Mouse (Mus musculus) layer of hippocampus, adult 18-20 months (tissue): Measurements from ENCODE around the gene Tfb2m. TPM values are rescaled to one million over a fixed set of nuclear protein-coding genes. Genes with fewer than 3 reads are reported as not detected.
A peak's percentile ranks its signal among the peaks of the same experiment; 100 is the strongest.

ENCODE experiments used
- DNase-seq, 2 experiments: peaks; one replicate each; pipeline ENCODE4 v3.0.0; 2022; ENCODE audit warnings: low spot score in 2 of 2
- total RNA-seq, 2 experiments: library from RNA; stranded (reverse); gene quantifications; 2 replicates each; pipeline ENCODE4 v1.2.3; 2021

The Tfb2m gene
- total RNA-seq, 2 experiments from 2014 or later: 23.3 to 28.7 TPM

DNA sequence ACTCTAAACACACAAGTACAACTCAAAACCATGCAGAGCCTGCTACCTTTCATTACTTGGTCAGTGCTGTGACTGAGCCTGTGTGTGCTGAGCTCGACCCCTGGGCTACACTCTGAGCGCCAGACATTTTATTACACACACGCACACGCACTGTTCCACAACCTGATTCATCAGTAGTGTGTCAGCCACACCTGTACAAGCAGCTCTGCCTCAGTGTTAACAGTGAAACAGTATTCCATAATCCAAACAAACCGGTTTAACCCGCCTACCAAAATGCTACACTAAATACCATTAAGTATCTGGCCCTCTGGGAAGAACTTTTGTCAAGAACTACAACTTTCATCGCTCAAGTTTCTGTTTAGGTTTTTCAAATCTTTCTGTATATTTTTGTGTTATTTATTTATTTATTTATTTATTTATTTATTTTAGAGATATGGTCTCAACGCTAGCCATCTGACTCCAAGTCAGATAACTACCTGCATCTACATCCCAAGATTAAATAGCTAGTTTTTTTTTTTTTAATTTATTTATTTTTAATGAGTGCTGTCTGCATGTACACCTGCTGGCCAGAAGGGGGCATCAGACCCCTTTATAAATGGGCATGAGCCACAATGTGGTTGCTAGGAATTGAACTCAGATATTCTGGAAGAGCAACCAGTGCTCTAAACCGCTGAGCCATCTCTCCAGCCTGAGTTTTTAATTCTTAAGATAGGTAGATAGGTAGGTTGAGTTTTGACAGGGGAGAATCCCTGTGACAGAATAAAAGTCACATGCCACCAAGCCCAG is 39.3 kb downstream of the Tfb2m start:
- DNase-seq: peak in 1 of 2 experiments; percentile 34

DNA sequence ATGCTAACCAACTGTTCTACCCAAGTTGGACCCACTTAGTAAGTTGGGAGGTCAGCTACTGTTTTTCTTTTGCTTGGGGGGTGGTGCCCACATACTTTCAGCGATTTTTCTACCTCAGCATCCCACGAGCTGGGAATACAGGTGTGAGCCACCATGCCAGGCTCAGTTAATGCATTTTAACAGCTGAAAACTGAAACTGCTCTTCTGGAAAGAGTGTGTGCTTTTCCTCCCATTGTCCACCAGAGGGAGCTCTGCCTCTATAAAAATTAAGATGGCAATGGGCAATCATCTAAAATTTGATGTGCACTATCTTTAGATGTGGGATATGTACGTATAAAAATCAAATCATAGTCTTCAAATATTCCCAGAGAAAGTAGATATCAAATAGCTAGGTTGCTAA is 43.5 kb downstream of the Tfb2m start:
- peak in 1 of 2 experiments; percentile 29 for DNase-seq

DNA sequence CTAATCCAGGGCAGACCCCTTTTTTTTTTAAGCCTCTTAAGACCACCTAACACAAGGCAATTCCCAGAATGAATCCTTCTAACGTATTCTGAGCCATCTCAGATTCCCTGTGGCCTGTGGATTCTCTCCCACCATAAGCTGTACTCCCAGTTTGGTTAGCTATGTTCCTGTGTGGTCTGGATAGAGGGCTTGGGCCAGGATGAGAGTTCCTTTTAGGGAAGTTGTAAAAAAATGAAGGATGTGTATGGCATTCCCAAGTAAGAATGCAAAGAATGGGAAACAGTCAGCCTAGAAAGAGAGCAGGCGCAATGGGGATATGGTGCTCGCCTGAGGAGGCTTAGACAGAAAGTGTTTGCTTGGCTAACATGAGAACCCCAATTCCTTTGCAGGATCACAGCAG is 46.8 kb downstream of the Tfb2m start:
- no peak for DNase-seq

DNA sequence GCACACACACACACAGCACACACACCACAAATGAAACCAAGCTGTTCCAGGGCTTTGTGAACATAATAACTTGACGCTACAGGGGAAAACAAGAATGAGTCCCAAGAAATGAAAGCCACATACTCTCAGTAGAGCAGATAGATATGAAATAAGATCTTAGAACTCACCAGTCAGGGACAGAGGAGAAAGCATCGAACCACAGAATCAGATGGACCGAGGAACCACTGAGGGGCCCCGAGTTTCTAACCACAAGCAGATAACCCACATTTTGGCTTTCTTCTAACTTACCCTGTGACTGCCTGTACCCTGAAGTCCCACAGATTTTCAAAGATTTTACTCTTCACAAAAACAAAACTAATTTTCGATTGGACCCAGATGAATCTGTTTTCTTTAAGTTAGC is 53.2 kb downstream of the Tfb2m start:
- no peak for DNase-seq

- DNase-seq: no peak
These were observed 57.5 kb downstream of the Tfb2m start for GRCm38 (mm10) chr1:179488520-179488919.

DNA sequence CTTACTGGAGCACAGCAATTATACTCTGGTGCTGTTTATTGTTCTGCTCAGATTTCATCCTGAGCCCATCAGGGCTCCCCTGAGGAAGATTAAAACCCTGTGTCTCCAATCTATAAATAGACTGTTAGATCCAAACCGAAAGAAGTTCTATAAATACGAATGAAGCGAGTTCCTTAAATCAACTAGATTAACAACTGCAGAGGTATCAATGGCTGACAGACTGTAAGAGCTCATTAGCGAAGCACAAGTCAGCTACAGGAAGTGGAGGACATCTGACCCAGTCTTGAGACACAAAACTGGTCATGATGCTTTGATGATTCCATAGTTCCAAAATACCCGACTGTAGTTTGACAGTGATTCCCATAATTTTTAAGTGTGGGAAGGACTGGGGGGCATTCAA is 58.1 kb downstream of the Tfb2m start:
- DNase-seq: no peak

DNA sequence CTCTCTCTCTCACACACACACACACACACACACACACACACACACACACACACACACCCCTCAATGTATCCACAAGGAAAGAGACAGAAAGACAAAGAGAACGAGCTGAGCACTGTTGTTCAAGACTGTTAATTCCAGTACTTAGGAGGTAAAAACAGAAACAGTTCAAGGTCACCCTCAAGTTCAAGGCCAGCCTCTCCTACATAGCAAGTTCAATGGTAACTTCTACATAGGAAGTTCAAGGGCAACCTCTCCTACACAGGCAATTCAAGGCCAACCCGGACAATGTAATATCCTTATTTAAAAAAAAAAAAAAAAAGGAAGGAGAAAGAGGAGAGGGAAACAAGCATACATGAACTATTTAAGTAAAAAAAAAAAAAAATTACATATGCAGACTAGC is 58.8 kb downstream of the Tfb2m start:
- no peak for DNase-seq

DNA sequence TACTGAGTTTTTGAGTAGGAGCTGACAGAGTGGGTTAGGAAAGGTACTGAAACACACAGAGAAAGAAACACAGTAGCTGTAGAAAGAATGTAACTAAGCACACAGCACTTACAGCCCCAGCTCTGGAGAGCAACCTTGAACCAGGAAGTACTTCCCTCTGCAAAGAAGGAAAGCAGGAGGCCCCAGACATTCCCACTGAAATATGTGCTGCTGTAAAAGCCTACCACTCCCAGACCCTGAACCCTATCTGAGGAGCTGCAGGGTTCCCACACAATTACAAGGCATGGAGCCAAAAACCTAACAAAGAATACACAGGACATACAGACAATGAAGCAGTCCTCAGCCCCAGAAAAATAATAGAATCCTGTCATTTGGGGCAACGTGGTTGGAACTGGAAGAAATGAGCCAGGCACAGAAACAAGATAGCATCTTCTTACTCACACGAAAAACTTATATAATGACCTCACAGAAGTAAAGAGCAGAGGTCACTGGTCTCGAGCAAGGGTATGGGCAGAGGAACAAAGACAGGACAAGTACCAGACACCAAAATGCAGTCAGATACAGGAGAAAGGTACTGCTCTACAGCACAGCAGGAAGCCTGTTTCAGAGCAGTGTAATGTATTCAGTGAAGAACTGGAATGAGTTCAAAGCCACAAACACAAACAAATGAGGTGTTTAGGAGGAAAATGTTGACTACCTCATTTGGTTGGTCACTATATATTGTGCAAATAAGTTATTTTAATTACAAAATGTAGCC is 60.1 kb downstream of the Tfb2m start:
- DNase-seq: no peak

GRCm38 (mm10) chr1:179480862-179481261 is 65.2 kb downstream of the Tfb2m start:
- no peak for DNase-seq

Other genes starting within 250 kb of the Tfb2m start
- gene Smyd3, start 28.2 kb downstream of the Tfb2m start, total RNA-seq: 10 to 100 TPM; 22.4 TPM
- gene Cnst, start 103 bp upstream of the Tfb2m start, total RNA-seq: 10 to 100 TPM; 32.4 to 33.2 TPM
- gene Sccpdh, start 121.9 kb upstream of the Tfb2m start, total RNA-seq: 10 to 100 TPM; 57.6 to 62.7 TPM
- gene Kif28, start 199.0 kb upstream of the Tfb2m start, total RNA-seq: under 1 TPM; 0.15 to 0.43 TPM